8 mouse cellular contexts compared by ENCODE assay signal in the genomic region with DNA sequence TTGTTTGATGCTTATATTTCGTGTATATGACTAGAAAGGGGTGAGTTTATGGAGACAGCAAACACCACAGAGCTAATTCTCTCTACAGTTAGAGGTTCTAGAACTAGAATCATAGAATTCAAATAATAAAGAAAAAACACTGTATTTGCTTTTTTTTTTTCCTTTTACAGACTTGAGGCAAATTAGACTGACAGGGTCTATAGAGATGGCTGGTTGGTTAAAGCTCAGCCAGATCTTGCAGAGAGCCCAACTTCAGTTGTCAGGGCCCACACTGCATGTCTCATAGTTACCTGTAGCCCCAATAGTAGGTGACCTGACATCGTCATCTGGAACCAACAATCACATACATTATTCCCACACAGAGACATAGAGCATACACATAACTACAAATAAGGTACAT. TPM values are rescaled to one million over a fixed set of nuclear protein-coding genes. Genes with fewer than 3 reads are reported as not detected.
DNase-seq lines count a peak whose midpoint lies in the region; ATAC-seq and TF ChIP-seq lines count a peak whose summit lies in the region.

A gene (minus strand): TSS at position 101 of the 400 bp plus-strand sequence.

- no peaks in the 10 kb centered on the region for H3K4me1 ChIP-seq in forebrain, postnatal 0 days (ENCODE audit: insufficient read depth)
- H3K4me1 ChIP-seq in hindbrain, embryonic 14.5 days (replicated peaks; ENCODE audit: control insufficient read depth, insufficient read depth, low read length) = no peaks in the 10 kb centered on the region
- H3K4me1 ChIP-seq in liver, embryonic 15.5 days (replicated peaks) = no peaks in the 10 kb centered on the region

- TF ChIP-seq CTCF in forebrain, postnatal 0 days (IDR thresholded peaks at IDR 0.05; ENCODE audit: low read depth) = no peak

- H3K27me3 ChIP-seq in forebrain, postnatal 0 days (ENCODE audit: insufficient read depth, low read length) = no peaks in the 10 kb centered on the region
- H3K27me3 ChIP-seq in hindbrain, embryonic 14.5 days (ENCODE audit: control insufficient read depth, insufficient read depth, low read length) = no peaks in the 10 kb centered on the region
- H3K27me3 ChIP-seq in liver, embryonic 15.5 days = no peaks in the 10 kb centered on the region

- no peak within 1 kb of the TSS for H3K4me2 ChIP-seq in forebrain, postnatal 0 days (ENCODE audit: low read depth)
- H3K4me2 ChIP-seq in hindbrain, embryonic 14.5 days (replicated peaks) = no peak within 1 kb of the TSS
- no peak within 1 kb of the TSS for H3K4me2 ChIP-seq in liver, embryonic 15.5 days

- no peak for ATAC-seq in activated CD4-positive, CD25-positive, alpha-beta regulatory T cell, adult 4 months
- ATAC-seq in forebrain, postnatal 0 days = no peak
- ATAC-seq in hindbrain, embryonic 14.5 days (ENCODE audit: low FRiP score) = no peak
- no peak for ATAC-seq in liver, embryonic 15.5 days (ENCODE audit: insufficient read depth)

- no peaks in the 10 kb centered on the region for H3K36me3 ChIP-seq in forebrain, postnatal 0 days (ENCODE audit: insufficient read depth)
- H3K36me3 ChIP-seq in hindbrain, embryonic 14.5 days (replicated peaks; ENCODE audit: control insufficient read depth, insufficient read depth) = no peaks in the 10 kb centered on the region
- H3K36me3 ChIP-seq in liver, embryonic 15.5 days (replicated peaks) = no peaks in the 10 kb centered on the region

- no peak within 1 kb of the TSS for H3K9ac ChIP-seq in forebrain, postnatal 0 days
- H3K9ac ChIP-seq in hindbrain, embryonic 14.5 days = no peak within 1 kb of the TSS
- no peak within 1 kb of the TSS for H3K9ac ChIP-seq in liver, embryonic 15.5 days

- H3K4me3 ChIP-seq in forebrain, postnatal 0 days (ENCODE audit: low read depth, low read length) = no peak within 1 kb of the TSS
- no peak within 1 kb of the TSS for H3K4me3 ChIP-seq in hindbrain, embryonic 14.5 days (replicated peaks; ENCODE audit: low read length)
- no peak within 1 kb of the TSS for H3K4me3 ChIP-seq in liver, embryonic 15.5 days (replicated peaks)

- H3K9me3 ChIP-seq in forebrain, postnatal 0 days (ENCODE audit: low read length) = no peaks in the 10 kb centered on the region
- no peaks in the 10 kb centered on the region for H3K9me3 ChIP-seq in hindbrain, embryonic 14.5 days (ENCODE audit: control insufficient read depth, low read length)
- H3K9me3 ChIP-seq in liver, embryonic 15.5 days (replicated peaks) = no peaks in the 10 kb centered on the region

- 70% methylated on average over 2 of the region's 2 CpGs for WGBS in forebrain, postnatal 0 days
- 82% methylated on average over 2 of the region's 2 CpGs for WGBS in hindbrain, embryonic 14.5 days
- 65% methylated on average over 2 of the region's 2 CpGs for WGBS in liver, embryonic 15.5 days (ENCODE audit: insufficient replicate concordance)

- H3K27ac ChIP-seq in forebrain, postnatal 0 days (ENCODE audit: low read depth, low read length) = no peak within 1 kb of the TSS
- H3K27ac ChIP-seq in hindbrain, embryonic 14.5 days = no peak within 1 kb of the TSS
- H3K27ac ChIP-seq in liver, embryonic 15.5 days (replicated peaks) = no peak within 1 kb of the TSS

- no peak for DNase-seq in frontal cortex, adult 2 months (ENCODE audit: extremely low spot score in 1 of 2, low spot score in 1 of 2)
- no peak for DNase-seq in frontal cortex, postnatal 10 days (ENCODE audit: low spot score in 2 of 2)
- DNase-seq in forebrain, postnatal 0 days = no peak
- DNase-seq in hindbrain, embryonic 14.5 days (ENCODE audit: low spot score) = no peak
- DNase-seq in right cerebral cortex, adult 18-20 months = no peak
- no peak for DNase-seq in thymus, postnatal 4 days

RNA-seq across cellular contexts. Expression of the gene that starts here (rescaled TPM):
- 71.9 and 86.0 TPM in 2 replicates for polyA plus RNA-seq in frontal cortex, adult 2 months (2012; rRNA removed)
- polyA plus RNA-seq in activated CD4-positive, CD25-positive, alpha-beta regulatory T cell, adult 4 months (2017; shearing (Covaris generic)) = 100 to 1,000 TPM; 144 to 156 TPM
- 86.1 and 109 TPM in 2 replicates for total RNA-seq in forebrain, postnatal 0 days (2014; rRNA removed)
- 225 and 246 TPM in 2 replicates for polyA plus RNA-seq in forebrain, postnatal 0 days (2015; fragmentation: Nextera tagmentation; extraction: Ambion mirVana)
- polyA plus RNA-seq in hindbrain, embryonic 14.5 days (2014; fragmentation: Nextera tagmentation; extraction: Ambion mirVana) = 208 and 218 TPM in 2 replicates
- polyA plus RNA-seq in liver, embryonic 15.5 days (2015; fragmentation: Nextera tagmentation; extraction: Ambion mirVana) = 98.0 and 119 TPM in 2 replicates
